Mouse (Mus musculus) adrenal gland (tissue): ENCODE data around the gene Ttc7.

Experiments
- intact Hi-C: fragments of 180-260 bp; cut with DNase I; formaldehyde crosslinking; loops from one replicate; pipeline ENCODE4 v1.15.1; 2025

The Ttc7 gene

DNA sequence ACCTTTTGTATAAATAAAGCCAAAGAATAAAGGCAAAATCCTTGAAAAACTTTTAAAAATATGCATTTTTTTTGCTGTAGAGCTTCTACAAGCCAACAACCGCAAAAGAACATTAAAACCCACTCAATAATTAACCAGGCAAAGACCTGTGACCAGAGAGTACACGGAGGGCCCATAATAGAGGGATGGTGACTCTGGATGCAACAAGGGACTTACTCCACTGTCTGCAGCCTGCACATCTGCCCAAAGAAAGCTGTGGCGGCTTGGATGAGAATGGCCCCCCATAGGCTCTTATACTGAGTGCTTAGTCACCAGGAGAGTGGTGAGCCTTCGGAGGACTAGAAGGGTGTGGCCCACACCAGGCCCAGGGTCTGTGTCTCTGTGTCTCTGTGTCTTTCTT, 120.8 kb downstream of the Ttc7 start:
- intact Hi-C loops, result no loop called here

DNA sequence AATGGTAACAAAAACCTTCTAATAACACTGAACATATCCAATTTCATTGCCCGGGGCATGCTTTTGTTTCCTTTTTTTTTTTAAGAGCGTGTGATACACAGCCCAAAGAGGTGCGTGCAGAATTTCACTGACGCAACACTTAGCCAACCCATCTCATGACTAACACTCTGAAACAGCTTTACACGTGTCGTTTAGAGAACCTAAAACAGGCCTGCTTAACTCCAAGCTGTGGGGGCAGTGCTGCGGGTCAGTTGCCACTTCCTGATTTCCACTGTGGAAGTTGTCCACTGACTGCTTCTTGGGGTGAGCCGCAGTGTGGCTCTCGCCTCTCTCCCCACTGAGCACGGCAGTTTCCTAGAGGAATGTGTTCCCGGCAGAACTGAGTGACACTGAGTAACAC, 122.9 kb downstream of the Ttc7 start:
- intact Hi-C loops, result no loop called here

DNA sequence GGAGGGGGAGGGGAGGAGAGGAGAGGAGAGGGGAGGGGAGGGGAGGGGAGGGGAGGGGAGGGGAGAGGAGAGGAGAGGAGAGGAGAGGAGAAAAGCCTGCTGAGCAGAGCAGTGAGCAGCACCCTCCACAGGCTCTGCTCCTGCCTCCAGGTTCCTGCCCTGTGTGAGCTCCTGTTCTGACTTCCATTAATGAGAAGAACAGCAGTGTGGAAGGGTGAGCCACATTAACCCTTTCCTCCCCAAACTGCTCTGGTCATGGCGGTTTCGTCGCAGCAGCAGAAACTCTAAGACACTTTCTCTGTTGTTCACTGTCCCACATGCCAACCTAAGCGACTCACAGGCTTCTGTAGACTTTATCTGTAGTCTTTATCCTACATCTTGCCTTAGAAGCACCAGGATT, 124.0 kb downstream of the Ttc7 start:
- intact Hi-C loops, result no loop called here

DNA sequence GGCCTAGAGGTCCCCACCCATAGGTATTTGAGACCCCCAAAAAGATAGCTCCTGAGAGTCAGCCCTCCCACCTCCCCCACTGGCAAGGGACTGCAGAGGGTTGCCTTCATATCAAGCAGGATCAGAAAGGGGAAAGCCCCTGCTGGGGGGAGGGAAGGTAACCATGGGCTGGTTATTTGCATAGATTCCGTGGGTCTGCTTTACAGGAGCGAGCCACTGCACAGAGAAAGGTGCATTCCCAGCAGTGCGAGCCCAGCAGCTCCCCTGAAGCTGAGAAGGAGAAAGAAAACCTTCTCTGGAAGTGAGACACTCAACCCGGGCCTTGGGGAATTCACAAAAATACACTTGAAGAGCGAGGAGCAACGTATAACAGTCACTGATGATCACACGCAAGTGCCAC, 135.4 kb downstream of the Ttc7 start:
- intact Hi-C loops, result no loop called here

DNA sequence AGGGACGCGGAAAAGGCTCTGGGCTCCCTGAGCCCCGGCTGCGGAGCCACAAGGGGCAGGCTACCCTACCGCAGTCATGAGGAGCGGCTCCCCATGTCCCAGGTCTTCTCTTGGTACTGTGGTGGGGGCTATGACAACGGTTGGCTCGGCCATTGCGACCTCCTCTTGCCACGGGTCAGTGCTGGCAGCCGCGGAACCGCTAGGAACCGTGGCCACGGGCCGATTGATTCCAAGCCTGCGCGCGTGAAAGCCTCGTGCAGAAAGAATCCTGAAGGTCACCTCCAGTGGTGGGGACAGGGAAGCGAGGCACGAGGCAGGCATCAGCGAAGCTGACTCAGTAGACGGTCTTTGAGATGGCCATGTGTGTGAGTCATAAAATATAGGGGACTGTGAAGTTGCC, 144.8 kb downstream of the Ttc7 start, which contains the start of gene Stpg4:
TSS of gene Stpg4 (minus strand) at position 231 of the 400 bp plus-strand sequence.
- intact Hi-C loops, result no loop called here

DNA sequence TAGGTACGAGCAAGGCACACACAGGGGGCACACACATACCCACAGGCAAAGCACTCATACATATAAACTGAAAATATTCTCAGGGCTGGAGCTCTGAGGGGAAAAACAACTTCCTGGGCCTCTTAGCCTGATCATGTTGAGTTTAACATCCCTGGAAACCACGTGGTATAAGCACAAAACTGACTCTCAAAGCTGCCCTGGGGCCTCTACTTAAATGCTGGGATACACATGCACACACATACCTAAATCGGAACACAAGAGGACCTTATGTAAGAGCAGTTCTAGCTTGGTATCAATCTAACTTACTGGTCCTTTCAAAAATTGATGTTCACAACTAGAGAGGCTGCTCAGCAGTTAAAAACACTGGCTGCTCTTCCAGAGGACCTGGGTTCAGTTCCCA, 146.7 kb downstream of the Ttc7 start:
- intact Hi-C loops, result no loop called here
